Mouse (Mus musculus): ENCODE measurements around the gene Zfp664. TPM values are rescaled to one million over a fixed set of nuclear protein-coding genes. Genes with fewer than 3 reads are reported as not detected.

The Zfp664 gene
- polyA plus RNA-seq, 1 experiment from 2014 or later = 92.8 TPM

DNA sequence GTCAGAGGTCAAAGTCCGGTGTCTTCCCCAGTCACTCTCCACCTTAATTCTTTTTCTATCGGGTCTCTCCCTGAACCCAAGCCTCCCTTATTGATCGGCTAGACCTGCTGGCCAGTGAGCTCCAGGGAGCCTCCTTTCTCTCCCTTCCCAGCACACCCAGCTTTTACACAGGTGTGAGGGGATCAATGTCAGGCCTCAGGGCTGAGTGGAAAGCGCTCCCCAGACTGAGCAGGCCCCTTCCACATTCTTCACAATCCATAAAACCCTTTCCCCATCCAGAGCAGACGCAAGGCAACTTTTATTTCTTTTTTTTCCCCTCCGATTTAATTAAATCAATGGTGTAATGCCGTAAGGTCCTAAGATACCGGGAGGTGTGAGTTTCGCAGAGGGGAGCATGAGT is 68.1 kb downstream of the Zfp664 start:
- Histone ChIP-seq H3K9ac (ENCODE audit: low read depth, low read length) (no peak overlapping the region), H3K4me2 (ENCODE audit: low read length) (no peak overlapping the region), H3K36me3 (ENCODE audit: insufficient read depth, low read length) (no peaks in the 10 kb centered on the region), H3K9me3 (replicated peaks; ENCODE audit: low read length) (no peaks in the 10 kb centered on the region), H3K27me3 (ENCODE audit: insufficient read depth, low read length) (no peaks in the 10 kb centered on the region), H3K4me3 (replicated peaks; ENCODE audit: low read depth, low read length) (no peak overlapping the region), H3K4me1 (replicated peaks; ENCODE audit: insufficient read depth, low read length) (no peaks in the 10 kb centered on the region), H3K27ac (no peak overlapping the region)
- ATAC-seq (replicated peaks; ENCODE audit: low FRiP score, low read depth) (no peak), DNase-seq (ENCODE audit: low spot score) (no peak)
- WGBS = 64% methylated on average over 9 of the region's 9 CpGs
- no peak for TF ChIP-seq CTCF (IDR thresholded peaks at IDR 0.05; ENCODE audit: low read depth)

DNA sequence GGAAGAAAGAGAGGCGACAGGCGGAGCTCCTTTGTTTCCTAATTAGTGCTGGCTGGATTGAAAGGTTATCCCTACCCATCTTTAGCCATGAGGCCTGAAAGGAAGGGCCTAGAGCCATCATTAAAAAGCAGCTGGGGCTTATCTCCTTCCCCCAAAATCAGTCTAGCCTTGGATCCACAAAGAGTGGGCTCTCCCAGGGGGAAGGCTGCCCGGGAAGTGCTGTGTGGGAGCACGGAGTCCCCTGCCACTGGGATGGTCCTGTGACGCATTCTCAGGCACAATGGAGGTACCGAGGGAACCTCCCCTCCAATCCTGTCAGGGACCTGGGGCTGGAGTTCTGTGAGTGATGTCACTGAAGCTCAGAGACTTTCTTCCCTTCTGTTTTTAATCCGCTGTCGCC is 68.6 kb downstream of the Zfp664 start:
- DNase-seq (ENCODE audit: low spot score) (no peak), ATAC-seq (replicated peaks; ENCODE audit: low FRiP score, low read depth) (no peak)
- 50% methylated on average over 8 of the region's 8 CpGs for WGBS
- Histone ChIP-seq H3K27me3 (ENCODE audit: insufficient read depth, low read length) (no peaks in the 10 kb centered on the region), H3K4me1 (replicated peaks; ENCODE audit: insufficient read depth, low read length) (no peaks in the 10 kb centered on the region), H3K9ac (ENCODE audit: low read depth, low read length) (no peak overlapping the region), H3K4me3 (replicated peaks; ENCODE audit: low read depth, low read length) (no peak overlapping the region), H3K9me3 (replicated peaks; ENCODE audit: low read length) (no peaks in the 10 kb centered on the region), H3K27ac (no peak overlapping the region), H3K4me2 (ENCODE audit: low read length) (no peak overlapping the region), H3K36me3 (ENCODE audit: insufficient read depth, low read length) (no peaks in the 10 kb centered on the region)
- no peak for TF ChIP-seq CTCF (IDR thresholded peaks at IDR 0.05; ENCODE audit: low read depth)

DNA sequence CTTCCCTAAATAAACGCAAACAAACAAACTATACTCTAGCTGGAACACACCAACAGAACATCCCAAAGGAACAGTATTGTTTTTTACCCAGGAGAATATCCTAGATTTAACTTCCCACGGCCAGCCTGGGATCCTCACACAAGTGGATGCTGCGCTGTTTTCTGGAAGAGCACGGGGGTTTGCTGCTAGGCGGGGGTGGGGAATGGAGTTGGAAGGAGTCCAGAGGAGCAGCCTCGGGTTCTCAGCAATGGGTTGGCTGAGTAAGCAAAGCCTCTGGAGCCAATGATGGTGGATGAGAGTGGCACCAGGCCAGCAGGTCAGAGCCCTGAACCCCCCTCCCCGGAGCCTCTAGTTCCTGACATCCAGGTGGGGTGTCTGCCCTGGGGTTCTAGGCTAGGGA is 72.1 kb downstream of the Zfp664 start:
- ATAC-seq (replicated peaks; ENCODE audit: low FRiP score, low read depth) (no peak), DNase-seq (ENCODE audit: low spot score) (no peak)
- Histone ChIP-seq H3K4me1 (replicated peaks; ENCODE audit: insufficient read depth, low read length) (no peaks in the 10 kb centered on the region), H3K36me3 (ENCODE audit: insufficient read depth, low read length) (no peaks in the 10 kb centered on the region), H3K4me3 (replicated peaks; ENCODE audit: low read depth, low read length) (no peak overlapping the region), H3K9ac (ENCODE audit: low read depth, low read length) (no peak overlapping the region), H3K27ac (no peak overlapping the region), H3K9me3 (replicated peaks; ENCODE audit: low read length) (no peaks in the 10 kb centered on the region), H3K27me3 (ENCODE audit: insufficient read depth, low read length) (no peaks in the 10 kb centered on the region), H3K4me2 (ENCODE audit: low read length) (no peak overlapping the region)
- no peak for TF ChIP-seq CTCF (IDR thresholded peaks at IDR 0.05; ENCODE audit: low read depth)
- 62% methylated on average over 7 of the region's 7 CpGs for WGBS

GRCm38 (mm10) chr5:124943181-124943792 is 80.8 kb downstream of the Zfp664 start:
- Histone ChIP-seq H3K27ac (no peak overlapping the region), H3K4me2 (ENCODE audit: low read length) (no peak overlapping the region), H3K36me3 (ENCODE audit: insufficient read depth, low read length) (no peaks in the 10 kb centered on the region), H3K9ac (ENCODE audit: low read depth, low read length) (no peak overlapping the region), H3K4me3 (replicated peaks; ENCODE audit: low read depth, low read length) (no peak overlapping the region), H3K9me3 (replicated peaks; ENCODE audit: low read length) (no peaks in the 10 kb centered on the region), H3K4me1 (replicated peaks; ENCODE audit: insufficient read depth, low read length) (0 out of 2 replicates have a peak, but pooled peaks cover 4% of the 10 kb centered on the region), H3K27me3 (ENCODE audit: insufficient read depth, low read length) (no peaks in the 10 kb centered on the region)
- DNase-seq (ENCODE audit: low spot score) (no peak), ATAC-seq (replicated peaks; ENCODE audit: low FRiP score, low read depth) (peak; percentile 27; the same call in 1 of the 2 replicates)
- WGBS = 85% methylated on average over 12 of the region's 12 CpGs
- TF ChIP-seq CTCF (IDR thresholded peaks at IDR 0.05; ENCODE audit: low read depth) = no peak

- TF ChIP-seq CTCF (IDR thresholded peaks at IDR 0.05; ENCODE audit: low read depth) = peak; percentile 79
- Histone ChIP-seq H3K4me3 (replicated peaks; ENCODE audit: low read depth, low read length) (no peak overlapping the region), H3K4me2 (ENCODE audit: low read length) (no peak overlapping the region), H3K27ac (no peak overlapping the region), H3K4me1 (replicated peaks; ENCODE audit: insufficient read depth, low read length) (0 out of 2 replicates have a peak, but pooled peaks cover 4% of the 10 kb centered on the region), H3K9me3 (replicated peaks; ENCODE audit: low read length) (no peaks in the 10 kb centered on the region), H3K36me3 (ENCODE audit: insufficient read depth, low read length) (no peaks in the 10 kb centered on the region), H3K9ac (ENCODE audit: low read depth, low read length) (no peak overlapping the region), H3K27me3 (ENCODE audit: insufficient read depth, low read length) (no peaks in the 10 kb centered on the region)
- 47% methylated on average over 12 of the region's 12 CpGs for WGBS
- DNase-seq (ENCODE audit: low spot score) (peak; percentile 70), ATAC-seq (replicated peaks; ENCODE audit: low FRiP score, low read depth) (peak; percentile 65)
Observed at GRCm38 (mm10) chr5:124943793-124944383, 81.4 kb downstream of the Zfp664 start.

- Histone ChIP-seq H3K9me3 (replicated peaks; ENCODE audit: low read length) (no peaks in the 10 kb centered on the region), H3K36me3 (ENCODE audit: insufficient read depth, low read length) (no peaks in the 10 kb centered on the region), H3K4me2 (ENCODE audit: low read length) (no peak overlapping the region), H3K27me3 (ENCODE audit: insufficient read depth, low read length) (no peaks in the 10 kb centered on the region), H3K9ac (ENCODE audit: low read depth, low read length) (no peak overlapping the region), H3K4me1 (replicated peaks; ENCODE audit: insufficient read depth, low read length) (0 out of 2 replicates have a peak, but pooled peaks cover 4% of the 10 kb centered on the region), H3K4me3 (replicated peaks; ENCODE audit: low read depth, low read length) (no peak overlapping the region), H3K27ac (no peak overlapping the region)
- TF ChIP-seq CTCF (IDR thresholded peaks at IDR 0.05; ENCODE audit: low read depth) = no peak
- DNase-seq (ENCODE audit: low spot score) (no peak), ATAC-seq (replicated peaks; ENCODE audit: low FRiP score, low read depth) (no peak)
- 72% methylated on average over 10 of the region's 10 CpGs for WGBS
Observed at GRCm38 (mm10) chr5:124944384-124944783, 81.9 kb downstream of the Zfp664 start.

All from kidney, postnatal 0 days (tissue).